Mouse (Mus musculus) intestine, embryonic 15.5 days (tissue): ENCODE results near the gene Lmtk3. TPM values are rescaled to one million over a fixed set of nuclear protein-coding genes. Genes with fewer than 3 reads are reported as not detected.

Source experiments
- ATAC-seq: fragments of 200-750 bp; cut with Nextera tagmentation; 2 replicates; pipeline ENCODE4 v1.8.0; 2017; ENCODE audit warnings: moderate TSS enrichment, moderate library complexity
- H3K27ac ChIP-seq: fragments of 300-500 bp; sonication (generic); 2 replicates; pipeline ENCODE4 v1.5.1; 2015; ENCODE audit warnings: mild to moderate bottlenecking, inconsistent platforms
- H3K27me3 ChIP-seq: fragments of 300-500 bp; sonication (generic); replicated peaks from 2 replicates; pipeline ENCODE4 v1.6.1; 2015; ENCODE audit warnings: inconsistent platforms
- H3K36me3 ChIP-seq: fragments of 300-500 bp; sonication (generic); 2 replicates; pipeline ENCODE4 v1.6.1; 2015; ENCODE audit warnings: inconsistent platforms
- H3K4me1 ChIP-seq: fragments of 300-500 bp; sonication (generic); replicated peaks from 2 replicates; pipeline ENCODE4 v1.6.1; 2015; ENCODE audit warnings: inconsistent platforms
- H3K4me2 ChIP-seq: fragments of 300-500 bp; sonication (generic); replicated peaks from 2 replicates; pipeline ENCODE4 v1.6.1; 2015; ENCODE audit warnings: mild to moderate bottlenecking, inconsistent platforms
- H3K4me3 ChIP-seq: fragments of 300-500 bp; sonication (generic); replicated peaks from 2 replicates; pipeline ENCODE4 v1.5.1; 2015; ENCODE audit warnings: inconsistent platforms
- H3K9ac ChIP-seq: fragments of 300-500 bp; sonication (generic); 2 replicates; pipeline ENCODE4 v1.6.1; 2015; ENCODE audit warnings: inconsistent platforms
- H3K9me3 ChIP-seq: fragments of 300-500 bp; sonication (generic); 2 replicates; pipeline ENCODE4 v1.6.1; 2016; ENCODE audit warnings: inconsistent platforms
- WGBS: fragments of 180-500 bp; shearing (Covaris S2); methylation state at CpG from one replicate; pipeline ENCODE4 v1.1.7; 2015; 5-methylcytosine and 5-hydroxymethylcytosine counted together
- polyA plus RNA-seq: library from polyadenylated mRNA; unstranded; fragments of >200 nt; fragmentation: Nextera tagmentation; extraction: Ambion mirVana; gene quantifications from 2 replicates; pipeline ENCODE4 v1.2.1, GENCODE M21; 2015

Lmtk3 gene
- 0.43 and 0.90 TPM in 2 replicates for polyA plus RNA-seq

GRCm38 (mm10) chr7:45783511-45784091 is at the start of gene Lmtk3:
TSS of gene Lmtk3 (plus strand) at chr7:45783738.
- Histone ChIP-seq H3K4me2 (peak within 1 kb of the TSS; percentile 79), H3K4me3 (peak within 1 kb of the TSS; percentile 62), H3K27me3 (no peaks in the 10 kb centered on the region), H3K9ac (peak within 1 kb of the TSS; percentile 41), H3K4me1 (peaks cover 36% of the 10 kb centered on the region), H3K36me3 (no peaks in the 10 kb centered on the region), H3K9me3 (no peaks in the 10 kb centered on the region), H3K27ac (no peak within 1 kb of the TSS)
- ATAC-seq, result peak; percentile 63
- WGBS, result under 1% methylated on average over 38 of the region's 38 CpGs

DNA sequence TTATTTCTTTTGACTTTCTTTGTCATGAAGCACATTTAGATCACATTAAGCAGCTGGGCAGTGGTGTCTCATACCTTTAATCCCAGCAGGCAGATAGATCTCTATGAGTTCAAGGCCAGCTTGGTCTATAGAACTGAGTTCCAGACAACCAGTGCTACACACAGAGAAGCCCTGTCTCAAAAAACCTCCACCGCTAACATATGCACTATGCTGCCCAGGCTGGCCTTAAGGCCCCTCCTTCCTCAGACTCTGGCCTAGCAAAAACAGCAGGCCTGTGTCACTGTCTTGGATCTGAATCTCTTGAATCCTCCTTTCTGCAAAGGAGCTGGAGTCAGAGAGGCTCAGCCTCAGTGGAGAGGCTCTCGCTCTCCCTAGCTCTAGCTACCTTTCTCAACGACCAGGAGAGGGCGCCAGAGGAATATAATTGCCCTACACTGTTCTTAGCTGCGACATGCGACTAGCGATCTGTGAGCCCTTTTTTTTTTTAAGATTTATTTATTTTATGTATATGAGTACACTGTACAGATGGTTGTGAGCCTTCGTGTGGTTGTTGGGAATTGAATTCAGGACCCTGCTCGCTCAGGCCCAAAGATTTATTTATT is 44.3 kb upstream of the Lmtk3 start:
- Histone ChIP-seq H3K36me3 (no peaks in the 10 kb centered on the region), H3K9ac (no peak overlapping the region), H3K4me1 (0 out of 2 replicates have a peak, but pooled peaks cover 5% of the 10 kb centered on the region), H3K27ac (no peak overlapping the region), H3K4me3 (no peak overlapping the region), H3K27me3 (no peaks in the 10 kb centered on the region), H3K4me2 (no peak overlapping the region), H3K9me3 (no peaks in the 10 kb centered on the region)
- WGBS, result 7% methylated on average over 9 of the region's 9 CpGs
- ATAC-seq, result peak; percentile 85

GRCm38 (mm10) chr7:45739820-45740219 is 43.7 kb upstream of the Lmtk3 start:
- Histone ChIP-seq H3K4me3 (no peak overlapping the region), H3K9me3 (no peaks in the 10 kb centered on the region), H3K36me3 (no peaks in the 10 kb centered on the region), H3K9ac (no peak overlapping the region), H3K27me3 (no peaks in the 10 kb centered on the region), H3K4me1 (0 out of 2 replicates have a peak, but pooled peaks cover 5% of the 10 kb centered on the region), H3K27ac (no peak overlapping the region), H3K4me2 (no peak overlapping the region)
- ATAC-seq, result no peak
- 55% methylated on average over 8 of the region's 10 CpGs for WGBS

GRCm38 (mm10) chr7:45741308-45741707 is 42.2 kb upstream of the Lmtk3 start:
- no peak overlapping the region for H3K4me3 ChIP-seq
- no peak overlapping the region for H3K27ac ChIP-seq
- no peaks in the 10 kb centered on the region for H3K9me3 ChIP-seq
- H3K4me2 ChIP-seq, result peak overlapping the region; percentile 41
- H3K36me3 ChIP-seq, result no peaks in the 10 kb centered on the region
- H3K9ac ChIP-seq, result no peak overlapping the region
- H3K27me3 ChIP-seq, result no peaks in the 10 kb centered on the region
- H3K4me1 ChIP-seq, result 0 out of 2 replicates have a peak, but pooled peaks cover 5% of the 10 kb centered on the region
- ATAC-seq, result no peak
- 82% methylated on average over 12 of the region's 12 CpGs for WGBS

GRCm38 (mm10) chr7:45741777-45742176 is 41.8 kb upstream of the Lmtk3 start:
- Histone ChIP-seq H3K36me3 (no peaks in the 10 kb centered on the region), H3K4me1 (0 out of 2 replicates have a peak, but pooled peaks cover 5% of the 10 kb centered on the region), H3K9me3 (no peaks in the 10 kb centered on the region), H3K27ac (no peak overlapping the region), H3K9ac (no peak overlapping the region), H3K4me2 (peak overlapping the region; percentile 41), H3K27me3 (no peaks in the 10 kb centered on the region), H3K4me3 (peak overlapping the region; percentile 21)
- ATAC-seq, result 0 out of 2 replicates have a peak, but pooled peaks have one; percentile 14
- 37% methylated on average over 11 of the region's 11 CpGs for WGBS

DNA sequence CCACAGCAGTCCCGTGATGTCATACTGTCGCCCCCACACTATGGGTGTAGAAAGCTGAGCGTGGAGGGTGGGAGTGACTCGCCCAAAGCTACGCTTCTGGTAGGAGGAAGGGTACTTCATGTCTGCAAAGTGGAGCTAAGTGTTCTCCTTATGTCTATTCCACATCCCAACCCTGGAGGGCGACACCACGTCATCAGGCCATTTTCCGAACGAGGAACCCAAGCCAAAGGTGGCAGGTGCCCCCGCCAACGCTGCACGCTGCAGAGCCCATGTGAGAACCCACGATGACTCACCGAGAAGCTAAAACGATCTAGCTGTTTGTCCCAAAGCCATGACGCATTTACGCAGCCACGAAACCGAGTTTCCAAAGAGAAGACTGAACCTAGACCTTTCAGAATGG is 41.2 kb upstream of the Lmtk3 start:
- H3K27ac ChIP-seq, result no peak overlapping the region
- peak overlapping the region; percentile 21 for H3K4me3 ChIP-seq
- peak overlapping the region; percentile 41 for H3K4me2 ChIP-seq
- no peaks in the 10 kb centered on the region for H3K9me3 ChIP-seq
- ATAC-seq, result no peak
- H3K36me3 ChIP-seq, result no peaks in the 10 kb centered on the region
- WGBS, result 33% methylated on average over 19 of the region's 19 CpGs
- H3K9ac ChIP-seq, result no peak overlapping the region
- H3K4me1 ChIP-seq, result 0 out of 2 replicates have a peak, but pooled peaks cover 5% of the 10 kb centered on the region
- H3K27me3 ChIP-seq, result no peaks in the 10 kb centered on the region

DNA sequence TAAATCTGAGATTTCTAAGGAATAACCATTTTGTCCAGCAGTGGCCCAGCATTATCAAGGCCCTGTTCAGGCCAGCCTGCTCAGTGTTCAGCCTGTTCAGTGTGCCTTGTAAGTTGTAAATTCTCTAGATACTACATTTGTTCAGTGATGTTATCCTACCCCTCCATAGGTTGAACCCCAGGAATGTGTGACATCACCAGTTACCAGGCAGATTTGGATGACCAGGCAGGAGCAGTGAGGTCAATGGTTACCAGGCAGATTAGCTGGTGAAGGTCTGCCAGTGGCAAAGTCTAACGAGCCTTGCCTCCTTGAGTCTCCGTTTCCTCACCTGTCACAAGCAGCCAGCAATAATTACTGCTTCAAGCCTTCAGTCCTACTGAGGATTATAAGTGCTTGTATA is 39.2 kb upstream of the Lmtk3 start:
- Histone ChIP-seq H3K27ac (no peak overlapping the region), H3K36me3 (no peaks in the 10 kb centered on the region), H3K9me3 (no peaks in the 10 kb centered on the region), H3K27me3 (no peaks in the 10 kb centered on the region), H3K4me2 (no peak overlapping the region), H3K4me3 (no peak overlapping the region), H3K4me1 (peaks cover 5% of the 10 kb centered on the region; the same call in 1 of the 2 replicates), H3K9ac (no peak overlapping the region)
- 17% methylated on average over 2 of the region's 2 CpGs for WGBS
- ATAC-seq, result peak; percentile 74

DNA sequence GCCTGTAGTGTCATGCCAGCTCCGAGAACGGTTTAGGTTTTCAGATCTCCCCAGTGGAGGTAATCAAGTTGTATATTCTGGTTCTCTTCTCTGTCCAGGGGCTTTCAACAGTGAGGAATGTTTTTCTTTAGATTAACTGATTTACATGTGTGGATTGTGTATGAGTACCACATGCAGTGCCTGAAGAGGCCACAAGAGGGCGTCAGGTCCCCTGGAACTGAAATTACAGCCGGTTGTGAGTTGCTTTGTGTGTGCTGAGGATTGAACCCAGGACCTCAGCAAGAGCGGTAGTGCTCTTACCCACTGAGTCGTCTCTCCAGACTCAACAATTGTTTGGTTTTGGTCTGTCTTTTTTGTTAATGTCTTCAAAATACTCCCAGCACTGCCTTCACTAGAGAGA is 37.0 kb upstream of the Lmtk3 start:
- WGBS, result 63% methylated on average over 6 of the region's 6 CpGs
- H3K27ac ChIP-seq, result no peak overlapping the region
- no peak overlapping the region for H3K4me3 ChIP-seq
- no peak for ATAC-seq
- H3K36me3 ChIP-seq, result no peaks in the 10 kb centered on the region
- no peak overlapping the region for H3K9ac ChIP-seq
- H3K27me3 ChIP-seq, result no peaks in the 10 kb centered on the region
- H3K4me2 ChIP-seq, result no peak overlapping the region
- H3K9me3 ChIP-seq, result no peaks in the 10 kb centered on the region
- peaks cover 10% of the 10 kb centered on the region for H3K4me1 ChIP-seq

DNA sequence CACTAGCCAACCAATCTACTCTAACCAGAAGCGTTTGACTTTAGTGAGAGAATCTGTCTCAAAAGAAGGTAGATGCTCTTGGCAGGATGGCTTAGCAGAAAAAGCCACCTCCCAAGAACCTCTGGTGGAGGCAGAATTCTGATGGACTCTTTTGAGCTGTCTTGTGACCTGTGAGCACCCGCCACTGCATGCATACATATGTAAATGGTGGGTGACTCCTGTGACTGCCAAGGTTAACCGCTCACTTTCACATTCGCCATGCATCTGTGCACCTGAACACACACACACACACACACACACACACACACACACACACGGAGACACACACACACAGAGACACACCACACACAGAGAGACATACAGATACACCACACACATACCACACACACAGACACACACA is 36.1 kb upstream of the Lmtk3 start:
- Histone ChIP-seq H3K4me3 (no peak overlapping the region), H3K4me2 (no peak overlapping the region), H3K9ac (no peak overlapping the region), H3K4me1 (peaks cover 5% of the 10 kb centered on the region), H3K27ac (no peak overlapping the region), H3K9me3 (no peaks in the 10 kb centered on the region), H3K36me3 (no peaks in the 10 kb centered on the region), H3K27me3 (no peaks in the 10 kb centered on the region)
- ATAC-seq, result no peak
- 84% methylated on average over 5 of the region's 5 CpGs for WGBS

DNA sequence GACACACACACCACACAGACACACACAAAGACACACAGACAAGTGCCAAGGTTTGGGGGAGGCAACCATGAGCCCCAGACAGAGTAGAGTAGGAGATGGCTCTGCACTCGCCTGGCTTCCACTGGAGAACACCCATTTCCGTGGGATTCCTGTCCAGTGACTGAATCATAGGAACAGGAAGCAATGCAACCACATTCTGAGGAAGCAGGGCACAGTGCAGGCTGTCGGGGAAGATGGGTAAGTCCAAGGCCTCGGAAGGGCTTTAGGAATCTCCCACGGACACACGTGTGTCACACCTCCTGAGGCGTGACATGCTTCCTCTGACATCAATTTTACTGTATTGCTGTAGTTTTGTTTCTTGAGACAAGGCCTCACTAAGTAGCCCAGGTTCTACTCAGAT is 35.4 kb upstream of the Lmtk3 start:
- Histone ChIP-seq H3K4me3 (no peak overlapping the region), H3K36me3 (no peaks in the 10 kb centered on the region), H3K9ac (no peak overlapping the region), H3K27me3 (no peaks in the 10 kb centered on the region), H3K9me3 (no peaks in the 10 kb centered on the region), H3K27ac (no peak overlapping the region), H3K4me1 (peaks cover 5% of the 10 kb centered on the region), H3K4me2 (no peak overlapping the region)
- WGBS, result 77% methylated on average over 7 of the region's 7 CpGs
- no peak for ATAC-seq

DNA sequence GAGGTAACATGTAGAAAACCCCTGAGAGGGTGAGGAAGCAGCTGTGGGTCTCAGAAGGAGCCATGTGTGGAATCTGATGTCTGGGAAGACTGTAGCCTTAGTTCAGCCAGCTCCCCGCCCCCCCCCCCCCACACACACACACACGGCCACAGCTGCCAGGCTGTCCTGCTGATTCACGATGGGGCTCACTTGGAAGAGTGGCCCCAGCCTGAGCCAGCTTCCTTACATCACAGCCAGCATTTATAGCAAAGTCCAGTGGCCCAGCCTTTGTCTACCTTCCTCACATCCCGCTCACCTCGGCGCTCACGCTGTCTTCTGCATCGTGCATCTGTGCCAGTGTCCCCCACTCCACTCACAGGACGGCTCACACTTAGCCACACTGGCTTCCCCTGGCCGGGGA is 34.1 kb upstream of the Lmtk3 start:
- Histone ChIP-seq H3K4me1 (peaks cover 5% of the 10 kb centered on the region), H3K9me3 (no peaks in the 10 kb centered on the region), H3K36me3 (no peaks in the 10 kb centered on the region), H3K4me3 (no peak overlapping the region), H3K27me3 (no peaks in the 10 kb centered on the region), H3K9ac (no peak overlapping the region), H3K4me2 (0 out of 2 replicates have a peak overlapping the region, but pooled peaks have one; percentile 17), H3K27ac (0 out of 2 replicates have a peak overlapping the region, but pooled peaks have one; percentile 17)
- ATAC-seq, result 0 out of 2 replicates have a peak, but pooled peaks have one; percentile 4
- 40% methylated on average over 9 of the region's 10 CpGs for WGBS

DNA sequence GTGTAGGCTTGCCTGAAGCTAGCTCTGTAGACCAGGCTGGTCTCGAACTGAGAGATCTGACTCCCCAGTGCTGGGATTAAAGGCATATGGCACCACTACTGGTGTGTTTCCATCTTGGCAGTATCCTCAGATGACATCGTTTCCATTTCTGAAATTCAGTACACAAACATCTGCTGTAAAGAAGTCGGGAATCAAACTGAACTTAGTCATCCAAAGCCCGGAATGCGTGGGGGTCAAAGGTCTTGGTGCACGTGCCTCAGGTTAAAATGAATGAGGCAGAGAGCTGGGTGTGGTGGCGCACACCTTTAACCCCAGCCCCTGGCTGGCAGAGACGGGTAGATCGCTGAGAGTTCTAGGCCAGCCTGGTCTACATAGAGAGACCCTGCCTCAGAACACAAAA is 33.4 kb upstream of the Lmtk3 start:
- WGBS, result 51% methylated on average over 9 of the region's 9 CpGs

GRCm38 (mm10) chr7:45755703-45756102 is 27.8 kb upstream of the Lmtk3 start:
- Histone ChIP-seq H3K27me3 (peaks cover 27% of the 10 kb centered on the region), H3K4me1 (0 out of 2 replicates have a peak, but pooled peaks cover 8% of the 10 kb centered on the region), H3K9ac (no peak overlapping the region), H3K4me2 (no peak overlapping the region), H3K4me3 (no peak overlapping the region), H3K9me3 (no peaks in the 10 kb centered on the region), H3K36me3 (no peaks in the 10 kb centered on the region), H3K27ac (no peak overlapping the region)
- WGBS, result 62% methylated on average over 6 of the region's 6 CpGs
- no peak for ATAC-seq

More for the DNA sequence above, 33.4 kb upstream of the Lmtk3 start:
- Histone ChIP-seq H3K4me2 (no peak overlapping the region), H3K36me3 (no peaks in the 10 kb centered on the region), H3K4me1 (peaks cover 5% of the 10 kb centered on the region), H3K27me3 (no peaks in the 10 kb centered on the region), H3K4me3 (no peak overlapping the region), H3K9me3 (no peaks in the 10 kb centered on the region), H3K9ac (no peak overlapping the region), H3K27ac (no peak overlapping the region)
- ATAC-seq, result peak; percentile 58; the same call in 1 of the 2 replicates
